In genomic region chr11:118669820-118670219, GRCm38 (mm10) we compare ENCODE assay signal across 9 mouse cellular contexts.
A peak's percentile ranks its signal among the peaks of the same experiment; 100 is the strongest.
DNase-seq lines count a peak whose midpoint lies in the region; ATAC-seq and TF ChIP-seq lines count a peak whose summit lies in the region.
"Had no signal": no experiment of that assay in that cellular context is flagged by ENCODE, and none has a peak within 500 bp of the region (broad histone marks: within the 10 kb centered on the region; RNA-seq: fewer than 3 reads in every experiment).

No protein-coding gene starts in this region.

- H3K27ac ChIP-seq in kidney, adult 2 months (ENCODE audit: insufficient read depth, low read depth, low read length) = no peak overlapping the region
- H3K27ac ChIP-seq in lung, postnatal 0 days (ENCODE audit: low read length) = no peak overlapping the region

- TF ChIP-seq EP300 in lung, postnatal 0 days (IDR thresholded peaks at IDR 0.05) = no peak

- no peaks in the 10 kb centered on the region for H3K9me3 ChIP-seq in lung, postnatal 0 days (ENCODE audit: low read length)

- ATAC-seq in lung, postnatal 0 days = no peak

- no peaks in the 10 kb centered on the region for H3K4me1 ChIP-seq in kidney, adult 2 months (ENCODE audit: control insufficient read depth, insufficient read depth, low read length)
- no peaks in the 10 kb centered on the region for H3K4me1 ChIP-seq in lung, postnatal 0 days (ENCODE audit: insufficient read depth, low read depth, low read length)

- no peak overlapping the region for H3K4me3 ChIP-seq in kidney, adult 2 months (ENCODE audit: insufficient read depth, low read depth, low read length)
- H3K4me3 ChIP-seq in lung, postnatal 0 days (ENCODE audit: low read depth, low read length) = no peak overlapping the region

- no peak for TF ChIP-seq CTCF in kidney, adult 2 months (conservative IDR thresholded peaks at IDR 0.05; ENCODE audit: insufficient read depth, insufficient read length, low read depth, low read length)
- no peak for TF ChIP-seq CTCF in lung, postnatal 0 days (IDR thresholded peaks at IDR 0.05)

- intact Hi-C loops in heart, postnatal 14 days (cut with DNase I) = no loop called here

- H3K36me3 ChIP-seq in kidney, adult 2 months (ENCODE audit: control insufficient read depth, insufficient read depth, low read length) = no peaks in the 10 kb centered on the region
- H3K36me3 ChIP-seq in lung, postnatal 0 days (ENCODE audit: insufficient read depth, low read length) = no peaks in the 10 kb centered on the region

- no peak overlapping the region for H3K4me2 ChIP-seq in lung, postnatal 0 days (replicated peaks; ENCODE audit: low read depth, low read length)

- H3K27me3 ChIP-seq in kidney, adult 2 months (replicated peaks; ENCODE audit: control insufficient read depth, insufficient read depth, low read length) = no peaks in the 10 kb centered on the region
- no peaks in the 10 kb centered on the region for H3K27me3 ChIP-seq in lung, postnatal 0 days (replicated peaks; ENCODE audit: insufficient read depth, low read length)

- no peak for TF ChIP-seq POLR2A in kidney, adult 2 months (IDR thresholded peaks at IDR 0.05; ENCODE audit: low read depth, low read length)

- WGBS in kidney, adult 2 months = 53% methylated on average over 5 of the region's 5 CpGs
- WGBS in lung, postnatal 0 days = 75% methylated on average over 5 of the region's 5 CpGs

- DNase-seq in kidney, adult 2 months = peak; percentile 19
- no peak for DNase-seq in kidney, postnatal 25 days
- peak; percentile 48 for DNase-seq in adrenal gland, postnatal 14 days
- peak; percentile 89 for DNase-seq in cerebellum, adult 9-11 months
- DNase-seq in heart, postnatal 14 days = peak; percentile 33 to 57
- no peak for DNase-seq in lung, postnatal 0 days (ENCODE audit: low spot score)
- no peak for DNase-seq in ovary, postnatal 10 days (ENCODE audit: low spot score)
- DNase-seq in spleen, postnatal 36 days (ENCODE audit: low spot score in 2 of 2) = no peak
- DNase-seq: thymus, postnatal 36 days had no signal

- no peak overlapping the region for H3K9ac ChIP-seq in lung, postnatal 0 days (replicated peaks; ENCODE audit: low read depth)

Comparison
In these comparisons a context has a peak if more than half of its experiments do, and no peak if none do; other contexts are left out.
1. DNase-seq: peak in kidney, adult 2 months (single experiment), adrenal gland, postnatal 14 days (single experiment), cerebellum, adult 9-11 months (single experiment) and heart, postnatal 14 days (2 of 2); none in kidney, postnatal 25 days (0 of 2), lung, postnatal 0 days (single experiment), ovary, postnatal 10 days (single experiment) and spleen, postnatal 36 days (0 of 2).